Mouse (Mus musculus) ES-E14 (cell line): ENCODE data around the gene Grip1.

ENCODE experiments used
- MAFK ChIP-seq: IDR thresholded peaks from 2 replicates; pipeline ENCODE4 v1.6.1; 2014; ENCODE audit warnings: mild to moderate bottlenecking, low read depth, low read length, inconsistent platforms; ENCODE audit not compliant: insufficient read depth
- ZNF384 ChIP-seq: IDR thresholded peaks from 2 replicates; pipeline ENCODE4 v1.6.1; 2012; ENCODE audit warnings: low read depth, low read length, inconsistent platforms

DNA sequence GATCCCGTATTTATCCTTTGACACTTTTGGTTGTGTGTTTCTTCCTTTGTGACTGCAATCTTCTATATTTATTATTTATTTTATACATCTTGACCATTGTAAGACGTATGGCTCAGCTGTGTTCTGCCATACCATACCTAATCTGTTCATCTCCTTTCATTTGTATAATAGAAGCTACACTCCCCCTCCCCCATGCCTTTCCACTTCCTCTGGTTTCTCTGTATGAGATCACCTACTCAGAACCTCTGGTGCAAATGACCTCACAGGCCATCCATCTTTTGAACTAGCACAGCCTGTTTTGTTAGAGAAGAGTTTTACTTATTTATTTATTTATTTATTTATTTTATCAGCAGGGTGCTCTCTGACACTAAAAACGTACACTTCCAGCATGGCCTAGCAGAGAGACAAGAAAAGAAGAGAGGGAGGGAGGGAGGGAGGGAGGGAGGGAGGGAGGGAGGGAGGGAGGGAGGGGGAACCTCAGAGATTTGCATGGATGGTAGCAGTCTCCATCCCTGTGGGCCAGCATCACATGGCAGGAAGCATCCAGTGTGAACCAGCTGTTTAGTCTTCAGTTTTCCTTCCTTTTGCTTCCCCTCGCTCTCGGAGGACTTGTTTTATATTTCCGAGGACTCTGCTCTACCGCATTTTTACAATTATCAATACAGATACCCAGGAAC, 207.2 kb downstream of the Grip1 start:
- TF ChIP-seq MAFK = no peak
- TF ChIP-seq ZNF384 = no peak
